Mouse (Mus musculus): Measurements from ENCODE around the gene Mrpl48.
A peak's percentile ranks its signal among the peaks of the same experiment; 100 is the strongest.
"Not testable (repeated sequence)": the region's sequence is repeated elsewhere in the genome, so short reads cannot be mapped to it uniquely, and the experiment has no call there.

Mrpl48 gene

GRCm38 (mm10) chr7:100582727-100583236 is 25.3 kb downstream of the Mrpl48 start:
- DNase-seq = peak; percentile 94

GRCm38 (mm10) chr7:100582235-100582634 is 25.9 kb downstream of the Mrpl48 start:
- DNase-seq = no peak

GRCm38 (mm10) chr7:100578794-100579193 is 29.3 kb downstream of the Mrpl48 start:
- no peak for DNase-seq

GRCm38 (mm10) chr7:100572704-100573103 is 35.4 kb downstream of the Mrpl48 start:
- no peak for DNase-seq

GRCm38 (mm10) chr7:100572061-100572460 is 36.0 kb downstream of the Mrpl48 start:
- DNase-seq = no peak

GRCm38 (mm10) chr7:100570930-100571715 is 37.0 kb downstream of the Mrpl48 start:
- DNase-seq = no peak

- no peak for DNase-seq
Observed at GRCm38 (mm10) chr7:100569907-100570306, 38.2 kb downstream of the Mrpl48 start.

GRCm38 (mm10) chr7:100567238-100567637 is 40.9 kb downstream of the Mrpl48 start:
- not testable (repeated sequence) for DNase-seq

GRCm38 (mm10) chr7:100561861-100562587 is 46.1 kb downstream of the Mrpl48 start:
- DNase-seq = no peak

- DNase-seq = no peak
Observed at GRCm38 (mm10) chr7:100559331-100559730, 48.8 kb downstream of the Mrpl48 start.

- DNase-seq = no peak
Observed at GRCm38 (mm10) chr7:100557241-100557640, 50.9 kb downstream of the Mrpl48 start.

- DNase-seq = no peak
Observed at GRCm38 (mm10) chr7:100555431-100555951, 52.6 kb downstream of the Mrpl48 start.

GRCm38 (mm10) chr7:100554939-100555338 is 53.2 kb downstream of the Mrpl48 start:
- no peak for DNase-seq

GRCm38 (mm10) chr7:100550338-100551007 is 57.6 kb downstream of the Mrpl48 start:
- DNase-seq = peak; percentile 43

- no peak for DNase-seq
Observed at GRCm38 (mm10) chr7:100549796-100550195, 58.3 kb downstream of the Mrpl48 start.

GRCm38 (mm10) chr7:100547631-100548030 is 60.5 kb downstream of the Mrpl48 start:
- no peak for DNase-seq

GRCm38 (mm10) chr7:100544437-100544836 is 63.7 kb downstream of the Mrpl48 start:
- DNase-seq = peak; percentile 43

- no peak for DNase-seq
Observed at GRCm38 (mm10) chr7:100539516-100539915, 68.6 kb downstream of the Mrpl48 start.

GRCm38 (mm10) chr7:100537519-100537902 is 70.6 kb downstream of the Mrpl48 start:
- DNase-seq = peak; percentile 36

GRCm38 (mm10) chr7:100536804-100537518 is 71.1 kb downstream of the Mrpl48 start, which contains the start of gene Coa4:
Coa4 (plus strand) TSS chr7:100537071.
- peak; percentile 90 for DNase-seq

- DNase-seq = no peak
Observed at GRCm38 (mm10) chr7:100535831-100536230, 72.3 kb downstream of the Mrpl48 start.

- DNase-seq = no peak
Observed at GRCm38 (mm10) chr7:100534216-100534615, 73.9 kb downstream of the Mrpl48 start.

Measured in kidney, adult 9 months (tissue).